Mouse (Mus musculus) CH12.LX (cell line): Measurements from ENCODE around the gene Lamc1.

Experiments
- CTCF ChIP-seq, 2 experiments: IDR thresholded peaks in 1 of 2; conservative IDR thresholded peaks in 1 of 2; 2 replicates each; pipeline ENCODE4 v1.5.1; 2011 to 2012; ENCODE audit warnings: low read depth in 2 of 2, low read length in 2 of 2, improper control_type of control experiment in 1 of 2, inconsistent platforms in 1 of 2, mild to moderate bottlenecking in 1 of 2, moderate library complexity in 1 of 2
- ETS1 ChIP-seq: conservative IDR thresholded peaks from 2 replicates; pipeline ENCODE4 v1.6.1; 2012; ENCODE audit warnings: low read depth, mild to moderate bottlenecking, inconsistent platforms, low read length, improper control_type of control experiment, moderate library complexity
- GABPA ChIP-seq: IDR thresholded peaks from 2 replicates; pipeline ENCODE4 v1.6.1; 2012; ENCODE audit warnings: low read depth, low read length, improper control_type of control experiment, inconsistent platforms; ENCODE audit not compliant: insufficient replicate concordance
- NRF1 ChIP-seq: IDR thresholded peaks from 2 replicates; pipeline ENCODE4 v1.6.1; 2014; ENCODE audit warnings: low read depth, mild to moderate bottlenecking, inconsistent platforms, low read length, improper control_type of control experiment, moderate library complexity
- RCOR1 ChIP-seq: conservative IDR thresholded peaks from 2 replicates; pipeline ENCODE4 v1.6.1; 2012; ENCODE audit warnings: low read depth, mild to moderate bottlenecking, inconsistent platforms, low read length, improper control_type of control experiment
- USF1 ChIP-seq: IDR thresholded peaks from 2 replicates; pipeline ENCODE4 v1.6.1; 2014; ENCODE audit warnings: low read depth, mild to moderate bottlenecking, inconsistent platforms, low read length, improper control_type of control experiment

- TF ChIP-seq NRF1 (no peak), CTCF (conservative IDR thresholded peaks at IDR 0.05 in 1 of 2, IDR thresholded peaks at IDR 0.05 in 1 of 2; ENCODE audit: low read depth in 2 of 2, low read length in 2 of 2) (no peak), RCOR1 (no peak), GABPA (no peak), ETS1 (no peak), USF1 (no peak)
Observed at GRCm38 (mm10) chr1:153259752-153260300, 72.8 kb downstream of the Lamc1 start.
